Mouse (Mus musculus) heart, embryonic 12.5 days (tissue): ENCODE results near the gene Utp15. TPM values are rescaled to one million over a fixed set of nuclear protein-coding genes. Genes with fewer than 3 reads are reported as not detected.

Experiments used
- ATAC-seq: fragments of 200-750 bp; cut with Nextera tagmentation; 2 replicates; pipeline ENCODE4 v1.8.0; 2017; ENCODE audit warnings: moderate TSS enrichment, moderate library complexity; ENCODE audit not compliant: insufficient number of reproducible peaks, low FRiP score
- H3K27ac ChIP-seq: fragments of 300-500 bp; sonication (generic); 2 replicates; pipeline ENCODE4 v1.5.1; 2016; ENCODE audit warnings: mild to moderate bottlenecking, moderate library complexity; ENCODE audit not compliant: poor library complexity, severe bottlenecking
- H3K27me3 ChIP-seq: fragments of 300-500 bp; sonication (generic); replicated peaks from 2 replicates; pipeline ENCODE4 v1.6.1; 2016; ENCODE audit warnings: mild to moderate bottlenecking, moderate library complexity
- H3K36me3 ChIP-seq: fragments of 300-500 bp; sonication (generic); 2 replicates; pipeline ENCODE4 v1.6.1; 2016; ENCODE audit warnings: mild to moderate bottlenecking, moderate library complexity
- H3K4me1 ChIP-seq: fragments of 300-500 bp; sonication (generic); replicated peaks from 2 replicates; pipeline ENCODE4 v1.6.1; 2016; ENCODE audit warnings: mild to moderate bottlenecking
- H3K4me2 ChIP-seq: fragments of 300-500 bp; sonication (generic); 2 replicates; pipeline ENCODE4 v1.6.1; 2016; ENCODE audit warnings: mild to moderate bottlenecking, moderate library complexity
- H3K4me3 ChIP-seq: fragments of 300-500 bp; sonication (generic); 2 replicates; pipeline ENCODE4 v1.5.1; 2016; ENCODE audit warnings: mild to moderate bottlenecking
- H3K9ac ChIP-seq: fragments of 300-500 bp; sonication (generic); 2 replicates; pipeline ENCODE4 v1.6.1; 2016; ENCODE audit warnings: mild to moderate bottlenecking, moderate library complexity
- H3K9me3 ChIP-seq: fragments of 300-500 bp; sonication (generic); replicated peaks from 2 replicates; pipeline ENCODE4 v1.6.1; 2016; ENCODE audit warnings: mild to moderate bottlenecking, moderate library complexity
- WGBS: fragments of 180-500 bp; shearing (Covaris S2); methylation state at CpG from one replicate; pipeline ENCODE4 v1.1.7; 2016; 5-methylcytosine and 5-hydroxymethylcytosine counted together
- polyA plus RNA-seq: library from polyadenylated mRNA; unstranded; fragments of >200 nt; fragmentation: Nextera tagmentation; extraction: Ambion mirVana; gene quantifications from 2 replicates; pipeline ENCODE4 v1.2.1, GENCODE M21; 2016

Utp15 gene
- polyA plus RNA-seq, 1 experiment from 2014 or later: 19.2 TPM

DNA sequence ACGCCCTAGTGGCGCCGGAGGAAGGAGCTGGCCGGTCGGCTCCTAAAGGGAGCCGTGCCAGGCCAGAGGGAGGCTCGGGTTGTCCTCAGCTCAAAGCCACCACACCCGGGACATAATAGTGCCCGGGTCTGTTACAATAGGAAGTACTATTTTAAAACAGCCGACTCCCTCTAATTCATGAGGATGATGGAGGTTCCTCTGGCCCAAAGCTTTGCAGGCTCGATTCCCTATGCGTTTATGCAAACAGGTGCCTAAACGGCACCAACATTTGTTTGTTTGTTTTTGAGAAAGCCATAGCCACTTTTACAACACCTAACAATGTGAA lies 56.3 kb downstream of the Utp15 start:
- 4% methylated on average over 13 of the region's 13 CpGs for WGBS
- peaks cover 13% of the 10 kb centered on the region for H3K4me1 ChIP-seq
- peak overlapping the region; percentile 86 for H3K9ac ChIP-seq
- peak overlapping the region; percentile 74 for H3K4me3 ChIP-seq
- peak overlapping the region; percentile 80 for H3K27ac ChIP-seq
- H3K9me3 ChIP-seq: no peaks in the 10 kb centered on the region
- peak overlapping the region; percentile 84 for H3K4me2 ChIP-seq
- H3K36me3 ChIP-seq: no peaks in the 10 kb centered on the region
- 0 out of 2 replicates have a peak, but pooled peaks cover 4% of the 10 kb centered on the region for H3K27me3 ChIP-seq
- no peak for ATAC-seq

DNA sequence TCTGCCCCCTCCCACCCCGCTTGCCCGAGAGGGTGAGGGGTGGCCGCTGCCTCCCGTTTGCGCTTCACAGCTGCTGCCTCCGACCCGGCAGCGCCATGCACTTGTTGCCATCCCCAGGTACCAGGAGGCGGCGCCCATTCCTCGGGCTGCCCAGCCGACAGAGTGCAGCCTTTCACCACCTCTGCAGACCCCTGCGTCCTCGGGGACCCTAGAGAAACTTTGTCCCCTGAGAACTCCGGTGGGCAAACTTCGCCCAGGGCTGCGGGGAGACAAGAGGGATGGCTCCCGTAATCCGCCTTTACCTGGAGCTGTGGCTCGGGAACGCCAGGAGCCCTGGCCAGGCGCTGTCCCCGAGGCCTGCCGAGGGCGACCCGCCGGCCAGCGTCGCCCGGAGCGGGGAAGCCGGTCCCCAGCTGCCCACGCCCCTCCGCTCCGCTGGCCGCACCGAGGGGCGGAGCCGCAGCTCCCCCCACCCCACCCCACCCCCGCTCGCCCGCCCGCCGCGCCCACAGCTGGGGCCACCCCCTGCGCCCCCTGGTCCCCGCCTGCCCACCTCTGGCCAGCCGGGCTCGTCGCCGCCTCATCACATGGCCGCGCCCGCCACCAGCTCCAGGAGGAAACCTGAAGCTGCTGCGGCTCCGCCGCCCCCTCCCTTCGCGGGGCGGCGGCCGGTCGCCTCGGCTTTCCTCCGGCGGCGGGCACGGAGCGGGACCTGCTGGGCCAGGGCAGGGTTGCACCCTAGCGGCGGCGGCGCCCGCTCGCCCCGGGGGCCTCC lies 56.9 kb downstream of the Utp15 start, which contains the start of gene Arhgef28:
Gene Arhgef28, minus strand, starts transcription at position 669 of the 775 bp plus-strand sequence.
- Histone ChIP-seq H3K9me3 (no peaks in the 10 kb centered on the region), H3K4me3 (peak within 1 kb of the TSS; percentile 74), H3K36me3 (no peaks in the 10 kb centered on the region), H3K4me2 (peak within 1 kb of the TSS; percentile 84), H3K27me3 (0 out of 2 replicates have a peak, but pooled peaks cover 4% of the 10 kb centered on the region), H3K9ac (peak within 1 kb of the TSS; percentile 86), H3K27ac (peak within 1 kb of the TSS; percentile 80), H3K4me1 (peaks cover 18% of the 10 kb centered on the region)
- ATAC-seq: peak; percentile 87
- under 1% methylated on average over 70 of the region's 76 CpGs for WGBS

DNA sequence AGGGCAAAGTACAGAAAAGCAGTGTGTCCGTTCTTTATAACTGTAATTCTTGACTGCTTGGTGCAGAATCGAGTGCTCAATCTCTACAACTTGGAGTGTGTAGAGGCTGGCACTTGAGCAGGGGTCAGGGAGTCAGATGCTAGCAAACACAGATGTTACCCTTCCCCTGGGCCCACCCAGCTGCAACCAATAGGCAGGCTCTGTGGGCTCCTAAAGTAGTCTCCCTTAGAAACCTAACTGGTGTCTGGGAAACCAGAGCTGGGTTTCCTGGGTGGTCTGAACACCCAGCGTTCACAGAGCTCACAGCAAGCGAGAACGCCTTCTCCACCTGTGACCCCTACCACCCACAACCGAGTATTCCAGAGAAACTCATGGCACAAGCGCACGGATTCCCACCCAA lies 57.7 kb downstream of the Utp15 start:
- peak overlapping the region; percentile 84 for H3K4me2 ChIP-seq
- ATAC-seq: no peak
- no peak overlapping the region for H3K9ac ChIP-seq
- H3K9me3 ChIP-seq: no peaks in the 10 kb centered on the region
- H3K36me3 ChIP-seq: no peaks in the 10 kb centered on the region
- 42% methylated on average over 8 of the region's 8 CpGs for WGBS
- H3K4me3 ChIP-seq: peak overlapping the region; percentile 74
- H3K27ac ChIP-seq: peak overlapping the region; percentile 36; the same call in 1 of the 2 replicates
- H3K27me3 ChIP-seq: 0 out of 2 replicates have a peak, but pooled peaks cover 4% of the 10 kb centered on the region
- H3K4me1 ChIP-seq: peaks cover 21% of the 10 kb centered on the region

DNA sequence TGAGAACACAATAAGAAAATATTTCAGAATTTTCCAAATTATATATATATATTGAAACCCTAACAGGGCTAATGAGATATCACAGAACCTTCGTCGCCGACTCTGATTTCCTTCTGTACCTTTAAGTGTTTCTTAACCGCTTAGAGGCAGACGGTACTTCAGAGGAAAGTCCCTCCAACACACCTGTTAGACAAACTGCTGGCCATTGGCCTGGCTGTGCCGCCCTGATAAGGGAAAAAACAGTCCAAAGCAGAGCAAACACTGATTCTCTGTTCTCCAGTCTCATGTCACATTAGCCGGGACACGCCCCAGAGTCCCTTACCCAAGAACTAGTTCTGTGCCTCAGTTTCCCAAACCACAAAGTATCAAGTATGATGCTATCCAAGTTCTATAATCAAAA lies 58.5 kb downstream of the Utp15 start:
- Histone ChIP-seq H3K27me3 (0 out of 2 replicates have a peak, but pooled peaks cover 4% of the 10 kb centered on the region), H3K9ac (no peak overlapping the region), H3K36me3 (no peaks in the 10 kb centered on the region), H3K4me1 (peaks cover 21% of the 10 kb centered on the region), H3K4me3 (no peak overlapping the region), H3K27ac (no peak overlapping the region), H3K4me2 (no peak overlapping the region), H3K9me3 (no peaks in the 10 kb centered on the region)
- ATAC-seq: no peak
- WGBS: 88% methylated on average over 8 of the region's 8 CpGs

DNA sequence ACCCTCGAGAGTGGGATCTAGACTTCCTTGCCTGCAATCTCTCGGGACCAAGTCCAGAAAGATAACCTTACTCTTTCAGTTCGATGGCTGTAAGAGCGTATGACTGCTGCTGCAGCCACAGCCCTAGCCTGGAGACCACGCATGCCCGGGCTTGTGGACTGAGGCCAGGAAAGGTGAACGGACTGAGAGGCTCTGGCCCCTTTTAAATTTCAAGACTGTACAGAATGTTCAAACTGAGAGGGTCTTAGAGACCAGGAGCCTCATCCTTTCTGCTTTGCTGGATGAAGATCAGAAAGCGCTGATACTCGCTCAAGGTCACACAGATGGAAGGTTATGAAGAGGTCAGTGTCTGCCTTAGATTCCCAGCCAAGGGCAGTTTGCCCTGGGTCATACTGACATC lies 61.4 kb downstream of the Utp15 start:
- Histone ChIP-seq H3K4me3 (no peak overlapping the region), H3K4me2 (peak overlapping the region; percentile 51), H3K9ac (no peak overlapping the region), H3K4me1 (peaks cover 21% of the 10 kb centered on the region), H3K36me3 (no peaks in the 10 kb centered on the region), H3K9me3 (no peaks in the 10 kb centered on the region), H3K27me3 (no peaks in the 10 kb centered on the region), H3K27ac (no peak overlapping the region)
- 24% methylated on average over 9 of the region's 9 CpGs for WGBS
- 0 out of 2 replicates have a peak, but pooled peaks have one; percentile 23 for ATAC-seq

Other genes starting within 250 kb of the Utp15 start
- 12.6 and 13.4 TPM in 2 replicates for gene Arhgef28, start 56.6 kb downstream of the Utp15 start, polyA plus RNA-seq
- 16.1 and 18.5 TPM in 2 replicates for gene Ankra2, start within 50 bp of the Utp15 start, polyA plus RNA-seq
- not detected in 2 replicates for gene Gm21976, start 16.8 kb upstream of the Utp15 start, polyA plus RNA-seq
- gene Btf3, start 54.0 kb upstream of the Utp15 start, polyA plus RNA-seq: 474 and 476 TPM in 2 replicates
- gene Foxd1, start 91.2 kb upstream of the Utp15 start, polyA plus RNA-seq: 0.03 and 0.06 TPM in 2 replicates
- gene Gm10320, start 229.0 kb upstream of the Utp15 start, polyA plus RNA-seq: 0.82 TPM in 1 of 2 replicates, not detected in the other